Mouse (Mus musculus) heart, adult 2 months (tissue): ENCODE measurements around the gene Slf2. TPM values are rescaled to one million over a fixed set of nuclear protein-coding genes. Genes with fewer than 3 reads are reported as not detected.
A peak's percentile ranks its signal among the peaks of the same experiment; 100 is the strongest.

Experiments used
- DNase-seq, 2 experiments: peaks; one replicate each; pipeline ENCODE4 v3.0.0; 2021
- H3K27ac ChIP-seq: fragments of 200-600 bp; 2 replicates; pipeline ENCODE4 v1.8.1; 2022
- H3K27me3 ChIP-seq: fragments of 200-500 bp; 2 replicates; pipeline ENCODE4 v1.6.1; 2012; ENCODE audit warnings: mild to moderate bottlenecking, low read length, inconsistent platforms, mixed read lengths; ENCODE audit not compliant: control insufficient read depth, insufficient read depth
- H3K36me3 ChIP-seq: fragments of 200-500 bp; 2 replicates; pipeline ENCODE4 v1.6.1; 2012; ENCODE audit warnings: low read length, inconsistent platforms; ENCODE audit not compliant: control insufficient read depth, insufficient read depth
- H3K4me1 ChIP-seq: fragments of 200-500 bp; 2 replicates; pipeline ENCODE4 v1.6.1; 2011; ENCODE audit warnings: low read length; ENCODE audit not compliant: control insufficient read depth, insufficient read depth
- H3K4me3 ChIP-seq: fragments of 200-600 bp; 2 replicates; pipeline ENCODE4 v1.8.1; 2022
- H3K79me2 ChIP-seq: fragments of 200-500 bp; replicated peaks from 2 replicates; pipeline ENCODE4 v1.6.1; 2012; ENCODE audit warnings: mild to moderate bottlenecking, inconsistent platforms, low read length, moderate library complexity, mixed read lengths; ENCODE audit not compliant: control insufficient read depth, insufficient read depth
- H3K9ac ChIP-seq: fragments of 200-500 bp; 2 replicates; pipeline ENCODE4 v1.6.1; 2012; ENCODE audit warnings: low read depth, mild to moderate bottlenecking, control low read depth, inconsistent platforms, low read length, mixed read lengths
- CTCF ChIP-seq: fragments of 200-600 bp; IDR thresholded peaks from 2 replicates; pipeline ENCODE4 v1.8.1; 2022; ENCODE audit warnings: antibody characterized with exemption, mild to moderate bottlenecking, moderate library complexity
- EP300 ChIP-seq: fragments of 200-500 bp; IDR thresholded peaks from 2 replicates; pipeline ENCODE4 v1.6.1; 2011; ENCODE audit warnings: low read depth, low read length, control low read depth; ENCODE audit not compliant: insufficient read depth
- POLR2A ChIP-seq: fragments of 200-500 bp; IDR thresholded peaks from 2 replicates; pipeline ENCODE4 v1.6.1; 2011; ENCODE audit warnings: mild to moderate bottlenecking, low read depth, low read length, control low read depth; ENCODE audit not compliant: insufficient read depth
- WGBS: fragments of 180-500 bp; shearing (Covaris S2); methylation state at CpG from one replicate; pipeline ENCODE4 v1.1.7; 2018; 5-methylcytosine and 5-hydroxymethylcytosine counted together
- intact Hi-C: fragments of 180-260 bp; cut with DNase I; formaldehyde crosslinking; loops from one replicate; pipeline ENCODE4 v1.15.1; 2025
- polyA plus RNA-seq: library from polyadenylated mRNA; depleted of rRNA; stranded (reverse); fragments of >200 nt; gene quantifications from 2 replicates; pipeline ENCODE4 v1.2.3, GENCODE M21; 2012
- total RNA-seq, 2 experiments: library from RNA; stranded (reverse); gene quantifications; 2 replicates each; pipeline ENCODE4 v1.2.3; 2021

Slf2 gene
- total and polyA plus RNA-seq, 3 experiments = 16.6 to 23.0 (median 18.4) TPM

- intact Hi-C loops = no loop called here
These were observed 74.5 kb downstream of the Slf2 start, which contains the start of gene Twnk for GRCm38 (mm10) chr19:45005444-45005843. TSS of gene Twnk (plus strand) at chr19:45005663.

GRCm38 (mm10) chr19:45005957-45006712 lies 75.2 kb downstream of the Slf2 start, which contains the start of gene Mrpl43:
TSS of gene Mrpl43 (minus strand) at chr19:45006442.
- Histone ChIP-seq H3K36me3 (peaks cover 4% of the 10 kb centered on the region; the same call in 1 of the 2 replicates), H3K4me3 (peak within 1 kb of the TSS; percentile 98), H3K79me2 (no peaks in the 10 kb centered on the region), H3K27me3 (no peaks in the 10 kb centered on the region), H3K9ac (peak within 1 kb of the TSS; percentile 78), H3K27ac (peak within 1 kb of the TSS; percentile 76), H3K4me1 (peaks cover 3% of the 10 kb centered on the region)
- under 1% methylated on average over 82 of the region's 82 CpGs for WGBS
- TF ChIP-seq POLR2A = peak; percentile 47
- TF ChIP-seq EP300 = no peak
- intact Hi-C loops = no loop called here
- DNase-seq = peak; percentile 95 to 98

More at GRCm38 (mm10) chr19:45005444-45005843, 74.5 kb downstream of the Slf2 start, which contains the start of gene Twnk:
- Histone ChIP-seq H3K4me3 (peak within 1 kb of the TSS; percentile 98), H3K4me1 (peaks cover 3% of the 10 kb centered on the region), H3K27ac (peak within 1 kb of the TSS; percentile 76), H3K9ac (peak within 1 kb of the TSS; percentile 78), H3K27me3 (no peaks in the 10 kb centered on the region), H3K79me2 (no peaks in the 10 kb centered on the region), H3K36me3 (peaks cover 4% of the 10 kb centered on the region; the same call in 1 of the 2 replicates)
- peak; percentile 63 to 75 for DNase-seq
- no peak for TF ChIP-seq CTCF
- TF ChIP-seq EP300 = no peak
- TF ChIP-seq POLR2A = no peak
- 10% methylated on average over 16 of the region's 16 CpGs for WGBS

GRCm38 (mm10) chr19:45007021-45007420 lies 76.1 kb downstream of the Slf2 start:
- Histone ChIP-seq H3K4me1 (peaks cover 3% of the 10 kb centered on the region), H3K4me3 (peak overlapping the region; percentile 98), H3K27ac (peak overlapping the region; percentile 76), H3K36me3 (peaks cover 4% of the 10 kb centered on the region; the same call in 1 of the 2 replicates), H3K9ac (peak overlapping the region; percentile 52), H3K79me2 (no peaks in the 10 kb centered on the region), H3K27me3 (no peaks in the 10 kb centered on the region)
- DNase-seq = peak in 1 of 2 experiments; percentile 11
- intact Hi-C loops = no loop called here
- 20% methylated on average over 17 of the region's 17 CpGs for WGBS
- TF ChIP-seq POLR2A = no peak

- Histone ChIP-seq H3K27me3 (no peaks in the 10 kb centered on the region), H3K4me1 (peaks cover 3% of the 10 kb centered on the region), H3K4me3 (no peak overlapping the region), H3K9ac (no peak overlapping the region), H3K36me3 (peaks cover 4% of the 10 kb centered on the region; the same call in 1 of the 2 replicates), H3K27ac (no peak overlapping the region), H3K79me2 (no peaks in the 10 kb centered on the region)
- 63% methylated on average over 20 of the region's 20 CpGs for WGBS
- TF ChIP-seq CTCF (no peak), POLR2A (no peak), EP300 (no peak)
- peak in 1 of 2 experiments; percentile 19 for DNase-seq
- intact Hi-C loops = no loop called here
These were observed 76.7 kb downstream of the Slf2 start for GRCm38 (mm10) chr19:45007425-45008191.

GRCm38 (mm10) chr19:45010646-45011045 lies 79.7 kb downstream of the Slf2 start:
- WGBS = 77% methylated on average over 4 of the region's 4 CpGs
- Histone ChIP-seq H3K4me3 (no peak overlapping the region), H3K4me1 (peaks cover 6% of the 10 kb centered on the region), H3K79me2 (no peaks in the 10 kb centered on the region), H3K27ac (no peak overlapping the region), H3K36me3 (no peaks in the 10 kb centered on the region), H3K27me3 (no peaks in the 10 kb centered on the region), H3K9ac (no peak overlapping the region)
- intact Hi-C loops = no loop called here
- TF ChIP-seq CTCF (no peak), POLR2A (no peak), EP300 (no peak)
- DNase-seq = no peak

GRCm38 (mm10) chr19:45012219-45012618 lies 81.3 kb downstream of the Slf2 start:
- intact Hi-C loops = no loop called here
- Histone ChIP-seq H3K36me3 (no peaks in the 10 kb centered on the region), H3K9ac (no peak overlapping the region), H3K27me3 (no peaks in the 10 kb centered on the region), H3K79me2 (no peaks in the 10 kb centered on the region), H3K4me3 (no peak overlapping the region), H3K27ac (no peak overlapping the region), H3K4me1 (peaks cover 8% of the 10 kb centered on the region)
- WGBS = 85% methylated on average over 8 of the region's 8 CpGs
- TF ChIP-seq POLR2A = no peak
- TF ChIP-seq CTCF = no peak
- no peak for TF ChIP-seq EP300
- DNase-seq = no peak
